Mouse (Mus musculus) myocyte (in vitro differentiated cells): ENCODE measurements around the gene Slc15a1.

ENCODE experiments used
- CEBPB ChIP-seq: IDR thresholded peaks from 2 replicates; pipeline ENCODE4 v1.6.1; 2011; ENCODE audit warnings: mild to moderate bottlenecking, moderate library complexity; ENCODE audit not compliant: poor library complexity, insufficient read depth, severe bottlenecking
- E2F4 ChIP-seq: IDR thresholded peaks from one replicate; pipeline ENCODE4 v1.6.1; 2011; ENCODE audit warnings: mild to moderate bottlenecking, control low read depth, moderate library complexity; ENCODE audit not compliant: insufficient read depth
- MAX ChIP-seq: IDR thresholded peaks from one replicate; pipeline ENCODE4 v1.6.1; 2011; ENCODE audit warnings: low read depth, mild to moderate bottlenecking, control low read depth
- MYOD1 ChIP-seq, 3 experiments: IDR thresholded peaks; one replicate each; pipeline ENCODE4 v1.6.1; 2011; ENCODE audit warnings: control low read depth in 2 of 3, low read depth in 2 of 3, mild to moderate bottlenecking in 2 of 3, moderate library complexity in 1 of 3; ENCODE audit not compliant: insufficient read length in 2 of 3, control insufficient read depth in 1 of 3
- MYOG ChIP-seq, 3 experiments: IDR thresholded peaks; one replicate each; pipeline ENCODE4 v1.6.1; 2011; ENCODE audit warnings: control low read depth in 2 of 3, low read depth in 2 of 3, mild to moderate bottlenecking in 2 of 3; ENCODE audit not compliant: insufficient read length in 2 of 3, control insufficient read depth in 1 of 3, insufficient read depth in 1 of 3
- POLR2A ChIP-seq: IDR thresholded peaks from one replicate; pipeline ENCODE4 v1.6.1; 2011; ENCODE audit warnings: low read depth, mild to moderate bottlenecking, control low read depth, moderate library complexity; ENCODE audit not compliant: insufficient read length
- POLR2AphosphoS2 ChIP-seq: IDR thresholded peaks from one replicate; pipeline ENCODE4 v1.6.1; 2011; ENCODE audit warnings: low read depth, control low read depth; ENCODE audit not compliant: insufficient read length
- SRF ChIP-seq: IDR thresholded peaks from one replicate; pipeline ENCODE4 v1.6.1; 2011; ENCODE audit warnings: low read depth; ENCODE audit not compliant: control insufficient read depth, insufficient read length
- TCF12 ChIP-seq: IDR thresholded peaks from one replicate; pipeline ENCODE4 v1.6.1; 2011; ENCODE audit warnings: mild to moderate bottlenecking, control low read depth; ENCODE audit not compliant: poor library complexity, insufficient read depth, severe bottlenecking
- TCF3 ChIP-seq: IDR thresholded peaks from one replicate; pipeline ENCODE4 v1.6.1; 2011; ENCODE audit warnings: low read depth, control low read depth; ENCODE audit not compliant: insufficient read length
- USF1 ChIP-seq: IDR thresholded peaks from one replicate; pipeline ENCODE4 v1.6.1; 2011; ENCODE audit warnings: low read depth, mild to moderate bottlenecking, control low read depth, moderate library complexity

DNA sequence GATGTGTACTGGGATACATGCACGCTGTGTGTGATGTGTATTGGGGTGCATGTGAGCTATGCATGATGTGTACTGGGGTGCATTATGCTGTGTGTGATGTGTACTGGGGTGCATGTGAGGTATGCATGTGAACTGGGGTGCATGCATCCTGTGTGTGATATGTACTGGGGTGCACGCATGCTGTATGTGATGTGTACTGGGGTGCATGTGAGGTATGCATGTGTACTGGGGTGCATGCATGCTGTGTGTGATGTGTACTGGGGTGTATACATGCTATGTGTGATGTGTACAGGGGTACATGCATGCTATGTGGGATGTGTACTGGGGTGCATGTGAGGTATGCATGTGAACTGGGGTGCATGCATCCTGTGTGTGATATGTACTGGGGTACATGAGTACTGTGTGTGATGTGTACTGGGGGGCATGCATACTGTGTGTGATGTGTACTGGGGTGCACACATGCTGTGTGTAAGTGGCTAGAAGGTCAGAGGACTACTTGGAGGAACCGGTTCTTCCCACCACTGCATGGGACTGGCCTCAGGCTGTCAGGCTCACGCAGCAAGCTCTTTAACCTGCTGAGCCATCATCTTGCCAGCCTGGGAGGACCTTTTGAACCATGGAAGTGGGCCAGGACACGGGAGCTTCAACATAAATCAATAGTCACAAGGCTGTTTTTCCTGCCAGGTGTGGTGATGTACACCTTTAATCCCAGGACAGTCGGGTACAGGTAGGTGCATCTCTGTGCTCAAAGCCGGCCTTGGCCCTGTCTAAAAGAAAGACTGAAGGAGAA, 79.9 kb downstream of the Slc15a1 start:
- TF ChIP-seq CEBPB: no peak
- no peak for TF ChIP-seq SRF
- no peak for TF ChIP-seq POLR2AphosphoS2
- no peak for TF ChIP-seq MAX
- TF ChIP-seq MYOD1 (IDR thresholded peaks at IDR 0.05; ENCODE audit: control insufficient read depth in 1 of 3, insufficient read length in 2 of 3, low read depth in 2 of 3): no peak
- no peak for TF ChIP-seq POLR2A
- no peak for TF ChIP-seq USF1
- TF ChIP-seq E2F4: no peak
- no peak for TF ChIP-seq TCF3
- no peak for TF ChIP-seq MYOG (IDR thresholded peaks at IDR 0.05; ENCODE audit: control insufficient read depth in 1 of 3, insufficient read depth in 1 of 3, insufficient read length in 2 of 3, low read depth in 2 of 3)
- TF ChIP-seq TCF12: no peak
